Mouse (Mus musculus): ENCODE data around the gene Ece1. TPM values are rescaled to one million over a fixed set of nuclear protein-coding genes. Genes with fewer than 3 reads are reported as not detected.

Ece1 gene
- total RNA-seq, 1 experiment = 99.2 TPM

DNA sequence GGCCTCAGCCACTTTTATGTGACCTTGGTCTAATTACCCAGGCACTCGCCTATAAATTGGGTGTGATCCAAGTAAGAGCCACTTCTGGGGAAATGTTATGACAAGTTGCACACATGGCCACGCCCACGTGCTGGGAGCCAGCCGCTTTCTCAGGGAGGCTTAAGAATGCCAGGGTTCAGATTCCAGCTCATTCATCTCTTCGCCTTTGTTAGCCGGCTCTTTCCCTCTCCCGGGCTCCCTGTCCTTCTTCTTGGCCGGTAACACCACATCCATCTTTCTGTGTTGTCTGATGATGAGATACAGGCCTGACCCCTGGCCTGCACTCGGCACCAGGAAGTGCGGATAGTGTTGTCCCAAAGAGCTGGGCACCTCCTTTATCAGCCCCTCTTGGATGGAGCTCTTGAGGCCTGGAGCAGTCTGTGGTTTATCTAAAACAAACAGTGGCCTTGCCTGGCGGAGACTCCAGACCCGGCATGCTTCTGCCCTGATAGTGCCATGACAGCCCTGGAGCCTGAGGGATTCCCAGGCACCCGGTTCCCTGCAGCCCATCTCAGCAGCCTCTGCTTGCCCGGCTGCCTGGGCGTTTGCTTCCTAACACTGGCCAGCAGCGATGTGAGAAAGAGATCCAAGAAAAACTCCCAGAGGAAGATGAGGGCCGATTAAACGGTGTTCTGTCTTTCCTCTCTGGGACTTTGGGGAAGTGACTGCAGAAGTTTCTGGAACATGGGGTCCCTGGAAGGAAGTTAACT is 69.1 kb downstream of the Ece1 start:
- Histone ChIP-seq H3K9ac (ENCODE audit: insufficient read depth, low read depth, low read length, poor library complexity, severe bottlenecking) (no peak overlapping the region), H3K4me3 (ENCODE audit: insufficient read depth in 1 of 2, low read depth in 1 of 2, low read length in 2 of 2, poor library complexity in 1 of 2, severe bottlenecking in 1 of 2) (no peak overlapping the region), H3K9me3 (ENCODE audit: control insufficient read depth, insufficient read depth, low read depth, low read length) (no peaks in the 10 kb centered on the region), H3K27ac (ENCODE audit: insufficient read depth, low read depth, low read length, poor library complexity, severe bottlenecking) (no peak overlapping the region), H3K36me3 (ENCODE audit: control insufficient read depth, insufficient read depth, low read length, poor library complexity, severe bottlenecking) (peaks cover 24% of the 10 kb centered on the region; the same call in 1 of the 2 replicates), H3K4me1 (ENCODE audit: control insufficient read depth in 2 of 2, insufficient read depth in 2 of 2, low read length in 2 of 2, poor library complexity in 1 of 2) (peaks cover 0 to 7% of the 10 kb centered on the region in 2 experiments; a peak in 1 of 4 replicates)
- TF ChIP-seq MAFK (IDR thresholded peaks at IDR 0.05; ENCODE audit: insufficient read depth, low read depth, low read length) (no peak), CHD2 (IDR thresholded peaks at IDR 0.05; ENCODE audit: low read depth, low read length) (no peak), ZC3H11A (IDR thresholded peaks at IDR 0.05; ENCODE audit: borderline replicate concordance, low read depth, low read length) (no peak), ZNF384 (IDR thresholded peaks at IDR 0.05; ENCODE audit: low read depth, low read length) (no peak), HCFC1 (IDR thresholded peaks at IDR 0.05; ENCODE audit: borderline replicate concordance, insufficient read depth, low read length) (no peak)
- no peak for DNase-seq (ENCODE audit: low read depth, low spot score)
- in situ Hi-C loops (cut with MboI; ENCODE audit: low sequenced_read_pairs in 2 of 2, unreplicated experiment in 2 of 2) = no loop called here

DNA sequence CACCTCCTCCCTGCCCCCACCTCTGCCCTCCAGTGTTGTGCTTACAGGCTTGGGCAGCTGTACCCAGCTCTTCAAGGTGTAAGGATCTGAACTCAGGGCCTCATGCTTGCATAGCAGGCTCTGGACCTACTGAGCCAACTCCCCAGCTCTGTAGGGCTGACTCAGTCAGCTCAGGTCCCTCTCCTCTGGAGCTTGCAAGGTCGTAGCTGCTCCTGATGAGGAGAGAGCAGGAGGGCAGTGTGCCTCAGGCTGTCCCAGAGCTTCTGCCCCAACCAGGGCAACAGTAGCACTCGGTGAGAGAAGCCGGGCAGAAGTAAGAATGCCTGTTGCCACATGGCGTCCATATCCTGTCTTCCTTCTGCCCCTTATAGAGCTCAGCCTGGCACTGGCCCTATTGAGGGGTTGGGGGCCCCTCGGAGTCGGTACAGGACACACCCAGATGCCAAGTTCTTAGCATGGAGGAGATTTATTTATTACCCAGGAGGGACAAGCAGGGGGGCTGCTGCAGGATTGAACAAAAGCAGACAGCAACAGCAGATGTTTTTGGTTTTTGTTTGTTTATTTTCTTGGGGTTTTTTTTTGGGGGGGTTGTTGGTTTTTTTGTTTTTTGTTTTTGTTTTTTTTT is 70.6 kb downstream of the Ece1 start:
- Histone ChIP-seq H3K36me3 (ENCODE audit: control insufficient read depth, insufficient read depth, low read length, poor library complexity, severe bottlenecking) (peaks cover 26% of the 10 kb centered on the region), H3K27ac (ENCODE audit: insufficient read depth, low read depth, low read length, poor library complexity, severe bottlenecking) (no peak overlapping the region), H3K4me3 (ENCODE audit: insufficient read depth in 1 of 2, low read depth in 1 of 2, low read length in 2 of 2, poor library complexity in 1 of 2, severe bottlenecking in 1 of 2) (no peak overlapping the region), H3K9ac (ENCODE audit: insufficient read depth, low read depth, low read length, poor library complexity, severe bottlenecking) (no peak overlapping the region), H3K4me1 (ENCODE audit: control insufficient read depth in 2 of 2, insufficient read depth in 2 of 2, low read length in 2 of 2, poor library complexity in 1 of 2) (peaks cover 0 to 7% of the 10 kb centered on the region in 2 experiments; a peak in 1 of 4 replicates), H3K9me3 (ENCODE audit: control insufficient read depth, insufficient read depth, low read depth, low read length) (no peaks in the 10 kb centered on the region)
- TF ChIP-seq CHD2 (IDR thresholded peaks at IDR 0.05; ENCODE audit: low read depth, low read length) (no peak), ZC3H11A (IDR thresholded peaks at IDR 0.05; ENCODE audit: borderline replicate concordance, low read depth, low read length) (no peak), MAFK (IDR thresholded peaks at IDR 0.05; ENCODE audit: insufficient read depth, low read depth, low read length) (no peak), ZNF384 (IDR thresholded peaks at IDR 0.05; ENCODE audit: low read depth, low read length) (no peak), HCFC1 (IDR thresholded peaks at IDR 0.05; ENCODE audit: borderline replicate concordance, insufficient read depth, low read length) (no peak)
- no peak for DNase-seq (ENCODE audit: low read depth, low spot score)
- in situ Hi-C loops (cut with MboI; ENCODE audit: low sequenced_read_pairs in 2 of 2, unreplicated experiment in 2 of 2) = no loop called here

DNA sequence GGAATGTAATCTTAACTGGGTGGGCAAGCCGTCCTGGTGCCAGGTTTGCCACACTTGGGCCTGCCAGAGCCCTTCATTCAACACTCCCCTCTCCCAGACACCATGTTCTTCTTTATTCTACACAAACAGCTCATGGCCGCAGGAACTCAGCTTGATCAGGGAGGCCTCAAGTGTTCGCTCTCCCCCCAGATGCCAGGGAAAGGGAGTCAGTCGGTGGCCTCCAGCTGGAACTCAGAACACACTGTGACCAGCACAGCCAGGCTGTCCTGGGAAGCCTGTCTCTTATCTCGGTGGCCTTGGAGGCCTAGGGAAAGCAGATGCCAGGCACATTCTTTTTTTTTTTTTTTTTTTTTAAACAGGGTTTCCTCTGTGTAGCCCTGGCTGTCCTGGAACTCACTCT is 71.3 kb downstream of the Ece1 start:
- no peak for TF ChIP-seq HCFC1 (IDR thresholded peaks at IDR 0.05; ENCODE audit: borderline replicate concordance, insufficient read depth, low read length)
- no peak for TF ChIP-seq MAFK (IDR thresholded peaks at IDR 0.05; ENCODE audit: insufficient read depth, low read depth, low read length)
- no peak for TF ChIP-seq ZC3H11A (IDR thresholded peaks at IDR 0.05; ENCODE audit: borderline replicate concordance, low read depth, low read length)
- no peaks in the 10 kb centered on the region for H3K9me3 ChIP-seq (ENCODE audit: control insufficient read depth, insufficient read depth, low read depth, low read length)
- in situ Hi-C loops (cut with MboI; ENCODE audit: low sequenced_read_pairs in 2 of 2, unreplicated experiment in 2 of 2) = no loop called here
- no peak overlapping the region for H3K4me3 ChIP-seq (ENCODE audit: insufficient read depth in 1 of 2, low read depth in 1 of 2, low read length in 2 of 2, poor library complexity in 1 of 2, severe bottlenecking in 1 of 2)
- no peak overlapping the region for H3K27ac ChIP-seq (ENCODE audit: insufficient read depth, low read depth, low read length, poor library complexity, severe bottlenecking)
- DNase-seq (ENCODE audit: low read depth, low spot score) = no peak
- peaks cover 28% of the 10 kb centered on the region for H3K36me3 ChIP-seq (ENCODE audit: control insufficient read depth, insufficient read depth, low read length, poor library complexity, severe bottlenecking)
- no peak overlapping the region for H3K9ac ChIP-seq (ENCODE audit: insufficient read depth, low read depth, low read length, poor library complexity, severe bottlenecking)
- H3K4me1 ChIP-seq (ENCODE audit: control insufficient read depth in 2 of 2, insufficient read depth in 2 of 2, low read length in 2 of 2, poor library complexity in 1 of 2) = peaks cover 0 to 7% of the 10 kb centered on the region in 2 experiments; a peak in 1 of 4 replicates

DNA sequence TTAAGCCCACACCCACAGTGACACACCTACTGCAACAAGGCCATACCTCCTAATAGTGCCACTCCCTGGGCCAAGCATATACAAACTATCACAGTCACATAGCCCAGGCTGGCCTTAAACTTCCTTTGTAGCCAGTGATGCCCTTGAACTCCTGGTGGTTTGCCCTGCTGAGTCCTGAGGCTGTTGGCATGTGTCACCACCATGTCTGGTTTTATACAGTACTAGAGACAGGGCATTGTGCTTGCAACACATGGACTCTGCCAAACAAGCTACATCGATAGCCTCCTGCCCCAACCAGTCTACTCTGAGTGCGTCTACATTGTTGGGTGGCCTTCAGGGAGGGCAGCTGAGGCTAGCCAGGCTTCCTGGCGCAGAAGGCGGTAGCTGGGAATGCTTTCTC is 74.1 kb downstream of the Ece1 start:
- TF ChIP-seq CHD2 (IDR thresholded peaks at IDR 0.05; ENCODE audit: low read depth, low read length) (no peak), HCFC1 (IDR thresholded peaks at IDR 0.05; ENCODE audit: borderline replicate concordance, insufficient read depth, low read length) (no peak), ZC3H11A (IDR thresholded peaks at IDR 0.05; ENCODE audit: borderline replicate concordance, low read depth, low read length) (no peak), MAFK (IDR thresholded peaks at IDR 0.05; ENCODE audit: insufficient read depth, low read depth, low read length) (no peak), ZNF384 (IDR thresholded peaks at IDR 0.05; ENCODE audit: low read depth, low read length) (no peak)
- no peaks in the 10 kb centered on the region for H3K9me3 ChIP-seq (ENCODE audit: control insufficient read depth, insufficient read depth, low read depth, low read length)
- no peak for DNase-seq (ENCODE audit: low read depth, low spot score)
- H3K9ac ChIP-seq (ENCODE audit: insufficient read depth, low read depth, low read length, poor library complexity, severe bottlenecking) = no peak overlapping the region
- no peak overlapping the region for H3K4me3 ChIP-seq (ENCODE audit: insufficient read depth in 1 of 2, low read depth in 1 of 2, low read length in 2 of 2, poor library complexity in 1 of 2, severe bottlenecking in 1 of 2)
- H3K27ac ChIP-seq (ENCODE audit: insufficient read depth, low read depth, low read length, poor library complexity, severe bottlenecking) = no peak overlapping the region
- H3K4me1 ChIP-seq (ENCODE audit: control insufficient read depth in 2 of 2, insufficient read depth in 2 of 2, low read length in 2 of 2, poor library complexity in 1 of 2) = 0 out of 4 replicates have a peak, but pooled peaks cover 0 to 3% of the 10 kb centered on the region in 2 experiments
- peaks cover 32% of the 10 kb centered on the region for H3K36me3 ChIP-seq (ENCODE audit: control insufficient read depth, insufficient read depth, low read length, poor library complexity, severe bottlenecking)
- in situ Hi-C loops (cut with MboI; ENCODE audit: low sequenced_read_pairs in 2 of 2, unreplicated experiment in 2 of 2) = no loop called here
